Mouse (Mus musculus) frontal cortex, adult (tissue): ENCODE results near the gene Wars2.

Experiments
- ATAC-seq: cut with Nextera tagmentation; 2 replicates; pipeline ENCODE4 v1.9.2; 2017; ENCODE audit warnings: mild to moderate bottlenecking, moderate library complexity, mixed read lengths; ENCODE audit not compliant: low TSS enrichment

Wars2 gene

DNA sequence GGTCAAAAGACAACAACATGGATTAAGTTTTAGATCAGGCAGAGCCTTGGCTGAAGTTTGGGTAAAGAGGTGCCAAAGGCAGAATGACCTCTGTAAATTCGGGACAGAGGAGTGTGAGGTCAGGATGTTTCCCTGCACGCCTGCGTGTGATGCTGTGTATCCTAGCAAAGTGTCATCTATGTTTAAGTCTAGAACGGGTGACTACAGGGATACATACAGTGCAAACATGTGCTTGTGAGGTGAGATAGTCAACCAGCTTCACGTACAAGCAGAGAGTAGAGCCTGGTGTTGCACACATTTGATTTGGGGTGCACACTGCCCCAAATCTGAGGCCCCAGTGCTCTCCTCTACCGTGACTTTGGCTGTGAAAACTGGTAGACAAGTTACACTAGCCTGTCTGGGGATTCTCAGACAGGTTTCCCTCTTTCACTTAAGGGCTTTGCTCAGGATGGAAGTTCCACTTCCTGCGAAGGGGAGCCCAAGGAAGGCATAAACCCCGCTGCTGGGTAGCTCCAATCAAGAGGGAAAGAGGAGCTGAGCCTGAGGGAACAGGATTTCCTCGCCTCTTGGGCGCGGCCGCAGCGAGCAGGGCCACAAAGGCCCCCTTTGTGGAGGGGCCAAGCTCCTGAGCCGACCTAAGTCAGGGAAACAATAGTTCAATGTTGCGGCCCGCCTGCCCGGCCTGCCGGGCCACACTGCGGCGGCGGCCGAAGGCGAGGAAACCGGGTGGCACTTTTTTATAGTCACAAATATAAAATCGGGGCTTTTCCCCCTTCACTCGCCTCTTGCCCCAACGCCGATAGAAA lies 107.3 kb downstream of the Wars2 start:
- ATAC-seq: no peak

DNA sequence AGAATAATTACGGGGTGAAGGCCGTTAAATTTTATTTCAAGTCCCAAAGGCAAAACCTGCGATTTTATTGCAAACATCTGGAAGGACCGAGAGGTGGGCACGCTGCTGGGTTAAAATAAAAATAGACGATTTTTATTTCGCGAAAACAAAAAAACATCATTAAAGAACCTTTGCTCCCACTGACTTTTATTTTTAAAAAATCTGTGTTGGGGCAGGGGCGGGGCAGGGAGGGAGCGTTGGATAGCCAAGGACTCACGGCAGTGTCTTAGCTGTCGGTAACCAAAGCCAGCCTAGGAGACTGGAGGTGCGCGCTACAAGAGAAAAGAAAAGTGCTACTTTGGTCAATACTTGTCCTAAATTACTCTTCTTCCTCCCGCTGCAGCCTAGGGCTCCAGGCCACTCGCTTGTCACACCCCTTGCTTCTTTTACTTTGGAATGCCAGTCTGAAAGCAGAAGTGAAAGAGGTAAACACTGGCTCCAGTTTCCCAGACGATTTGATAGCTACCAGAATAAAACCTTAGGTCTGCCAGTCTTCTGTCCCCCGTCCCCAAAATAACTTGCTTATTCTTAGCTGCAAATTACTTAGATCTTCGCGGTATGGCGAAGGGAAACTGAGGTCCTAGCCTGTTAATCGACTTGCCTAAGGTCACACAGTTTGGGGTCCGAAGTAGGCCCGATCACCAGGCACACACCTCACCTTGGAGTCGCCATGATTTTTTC lies 108.1 kb downstream of the Wars2 start:
- no peak for ATAC-seq

- no peak for ATAC-seq
These were observed 108.6 kb downstream of the Wars2 start for GRCm38 (mm10) chr3:99249551-99249870.

- ATAC-seq: no peak
These were observed 109.0 kb downstream of the Wars2 start for GRCm38 (mm10) chr3:99249906-99250305.

GRCm38 (mm10) chr3:99251271-99252165 lies 110.7 kb downstream of the Wars2 start:
- ATAC-seq: no peak

- no peak for ATAC-seq
These were observed 111.7 kb downstream of the Wars2 start for GRCm38 (mm10) chr3:99252461-99253091.

GRCm38 (mm10) chr3:99253092-99253488 lies 112.2 kb downstream of the Wars2 start:
- no peak for ATAC-seq

GRCm38 (mm10) chr3:99253497-99254451 lies 112.9 kb downstream of the Wars2 start:
- no peak for ATAC-seq

DNA sequence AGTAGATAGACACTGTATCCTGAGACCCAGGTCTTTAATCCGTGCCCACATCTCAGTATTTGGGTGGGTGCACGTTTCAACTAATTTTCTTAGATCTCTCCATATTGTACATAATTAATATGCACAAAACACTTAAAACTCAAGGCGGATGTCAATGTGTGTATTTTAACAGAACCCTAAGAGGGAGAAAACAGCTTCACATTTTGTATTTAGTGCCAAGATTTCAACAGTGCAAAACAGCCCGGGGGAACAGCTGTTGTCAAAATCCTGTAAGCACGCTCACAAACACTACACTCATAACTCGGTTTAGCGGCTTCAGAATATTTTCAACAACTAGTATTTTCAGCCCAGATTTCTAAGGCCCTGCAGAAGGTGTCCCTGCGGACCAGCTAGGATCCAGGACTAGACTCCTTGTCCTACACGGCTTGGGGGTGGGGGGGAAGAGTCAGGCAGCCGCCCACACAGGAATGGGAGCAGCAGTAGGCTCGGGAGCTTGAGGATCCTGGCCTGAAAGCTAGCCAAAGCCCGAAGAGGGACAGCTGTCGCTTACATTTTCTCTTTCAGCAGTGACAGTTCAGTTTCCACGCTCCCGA lies 113.8 kb downstream of the Wars2 start:
- ATAC-seq: no peak

DNA sequence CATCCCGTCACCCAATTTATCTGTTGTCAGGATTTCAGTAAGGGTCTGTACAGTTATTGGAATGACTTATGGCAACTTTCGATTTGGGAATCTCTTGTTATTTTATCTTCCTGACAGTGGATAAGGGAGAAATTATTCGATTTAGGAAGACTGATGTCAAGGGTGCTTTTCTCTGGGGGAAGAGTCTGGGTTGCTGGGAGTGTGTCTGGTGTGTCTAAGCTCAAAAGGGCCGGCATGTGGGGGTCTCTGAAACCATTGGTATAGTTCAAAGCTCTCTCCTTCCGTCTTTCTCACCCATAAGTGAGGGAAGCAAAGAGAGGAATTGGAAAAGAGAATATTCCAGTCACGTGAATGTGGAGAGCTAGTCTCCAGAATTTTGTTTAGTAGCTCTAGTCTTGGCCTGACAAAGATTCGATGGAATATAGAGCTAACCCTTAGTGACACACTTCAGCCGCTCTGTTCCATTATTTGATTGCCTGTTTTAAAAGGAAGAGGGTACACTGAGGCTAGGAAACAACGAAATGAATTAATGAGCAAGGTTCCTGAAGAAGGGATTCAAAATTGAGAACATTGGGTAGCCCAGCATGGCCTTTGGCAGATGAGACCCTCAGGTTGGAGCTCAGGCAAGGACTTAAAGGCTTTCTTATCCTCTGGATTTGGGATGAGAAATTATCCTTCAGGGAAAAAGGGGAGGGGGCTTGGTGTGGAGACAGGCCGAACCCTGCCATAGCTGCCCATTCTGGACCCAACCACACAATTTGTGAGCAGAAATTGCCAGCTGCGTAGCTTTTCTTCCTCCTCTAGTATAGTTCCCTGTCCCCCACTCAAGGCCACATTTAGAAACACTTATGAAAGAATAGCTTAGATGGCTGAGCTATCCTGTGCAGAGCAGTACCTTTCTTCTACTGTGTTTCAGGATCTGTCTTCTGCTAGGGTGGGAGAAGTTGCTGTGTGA lies 114.8 kb downstream of the Wars2 start:
- no peak for ATAC-seq

- ATAC-seq: no peak
These were observed 115.5 kb downstream of the Wars2 start for GRCm38 (mm10) chr3:99256366-99256750.

GRCm38 (mm10) chr3:99256766-99257165 lies 115.9 kb downstream of the Wars2 start:
- ATAC-seq: no peak

DNA sequence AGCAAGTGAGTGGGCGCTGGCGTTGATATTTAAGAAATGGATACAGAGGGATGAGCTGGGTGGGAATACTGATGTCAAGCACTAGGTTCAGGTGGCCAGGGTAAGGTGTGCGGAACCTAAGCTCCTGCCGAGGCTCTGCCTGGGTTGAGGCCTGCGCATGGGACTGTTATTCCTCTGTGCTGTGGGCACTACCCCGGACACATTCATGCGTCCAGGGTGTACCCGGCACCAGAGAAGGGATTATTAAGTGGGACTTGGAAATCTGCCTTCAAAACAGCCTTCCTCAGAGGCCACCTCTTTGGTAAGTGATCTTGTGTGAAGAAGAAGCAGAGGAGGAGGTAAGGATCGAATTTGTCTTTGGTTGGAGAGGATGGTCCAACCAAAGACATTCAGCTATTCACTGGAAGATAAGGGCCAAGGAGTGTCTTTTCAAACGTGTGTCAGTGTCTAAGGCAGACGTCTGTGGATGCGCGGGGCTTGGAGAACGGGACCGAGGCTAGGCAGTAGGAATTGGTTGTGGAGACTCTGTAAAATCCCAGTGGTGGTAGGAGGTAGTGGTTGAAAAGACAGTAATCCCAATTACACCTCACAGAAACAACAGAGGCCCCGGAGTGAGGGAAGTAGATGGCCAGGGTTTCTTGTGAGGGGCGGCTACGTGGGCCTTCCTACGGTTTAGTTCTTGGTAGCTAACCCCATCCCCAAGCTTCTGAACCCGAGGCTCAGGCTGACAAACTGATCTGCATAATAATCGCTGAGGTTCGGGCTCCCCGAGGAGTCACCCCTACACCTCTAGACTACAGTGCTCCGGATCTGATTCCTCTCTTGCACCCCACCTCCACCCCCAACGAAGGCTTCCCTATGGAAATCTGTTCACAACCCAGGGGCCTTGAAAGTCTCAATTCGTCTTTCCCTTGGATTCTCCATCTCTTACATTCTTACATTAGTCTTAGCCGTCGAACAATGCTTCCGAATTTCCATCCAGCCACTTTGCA lies 117.0 kb downstream of the Wars2 start:
- no peak for ATAC-seq

DNA sequence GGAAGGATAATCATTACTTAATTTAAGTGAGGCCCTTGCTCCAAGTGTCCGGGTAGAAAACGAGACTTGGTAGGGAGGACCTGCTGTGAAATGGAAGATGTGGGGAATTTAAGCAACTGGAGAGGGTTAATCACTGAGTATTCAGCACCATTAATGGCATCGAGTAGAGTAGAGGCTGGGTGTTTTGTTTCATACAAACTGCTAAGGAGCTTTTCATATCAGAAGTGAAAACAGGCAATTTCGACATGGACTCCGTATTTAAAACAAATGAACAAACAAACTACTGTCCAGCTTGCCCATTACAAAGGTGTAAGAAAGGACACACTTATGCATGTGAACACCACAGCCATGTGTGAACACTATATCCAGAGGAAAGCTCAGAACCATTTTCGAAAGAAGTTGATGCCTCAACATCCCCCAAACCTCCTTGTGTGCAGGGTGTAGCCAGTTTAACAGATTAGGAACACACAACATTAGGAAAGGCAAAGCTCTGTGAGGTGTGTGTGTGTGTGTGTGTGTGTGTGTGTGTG lies 118.9 kb downstream of the Wars2 start:
- ATAC-seq: no peak

DNA sequence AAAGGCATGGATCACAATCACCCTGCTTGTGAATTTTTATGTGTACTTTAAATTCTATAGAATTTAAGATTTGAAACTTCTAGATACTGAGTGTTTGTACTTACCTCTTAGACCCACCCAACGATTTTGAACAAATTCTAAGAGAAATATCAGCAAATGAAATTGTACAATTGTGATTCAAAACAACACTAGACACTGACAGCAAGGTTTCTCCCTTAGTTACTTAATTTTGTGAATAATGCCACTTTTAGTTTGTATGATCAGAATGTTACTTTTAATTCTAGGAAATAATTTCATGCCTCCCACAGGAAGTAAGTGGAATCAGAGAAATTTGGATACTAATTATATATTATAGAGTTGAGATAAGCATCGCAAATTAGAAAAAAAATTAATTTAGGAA lies 119.5 kb downstream of the Wars2 start:
- ATAC-seq: no peak

- ATAC-seq: no peak
These were observed 120.5 kb downstream of the Wars2 start for GRCm38 (mm10) chr3:99261371-99261791.

DNA sequence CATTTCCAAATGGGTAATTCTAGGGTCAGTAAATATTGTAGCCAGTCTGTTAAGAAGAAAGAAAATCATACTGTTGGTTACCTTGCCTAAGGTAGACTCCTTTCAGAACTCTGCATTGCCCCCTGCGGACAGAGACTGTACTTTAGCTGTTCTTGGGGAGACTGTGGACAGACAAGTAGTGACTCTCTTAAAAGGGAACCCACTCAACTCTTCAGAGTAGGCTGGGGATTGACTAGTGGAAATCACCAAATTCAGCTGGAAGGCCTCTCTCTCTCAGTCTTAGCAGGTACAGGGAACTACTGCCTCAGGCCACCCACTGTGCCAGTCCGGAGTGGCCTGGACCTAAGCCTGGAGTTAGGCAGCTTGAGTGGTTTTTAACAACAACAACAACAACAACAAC lies 121.1 kb downstream of the Wars2 start:
- no peak for ATAC-seq

GRCm38 (mm10) chr3:99263471-99263903 lies 122.6 kb downstream of the Wars2 start:
- ATAC-seq: no peak
